Mouse (Mus musculus) bone marrow macrophage, adult 2 months (primary cell): ENCODE data around the gene Dst.

Experiments used
- CTCF ChIP-seq: IDR thresholded peaks from 2 replicates; pipeline ENCODE4 v1.5.1; 2012; ENCODE audit warnings: low read depth, mild to moderate bottlenecking, low read length, moderate library complexity
- POLR2A ChIP-seq: IDR thresholded peaks from 2 replicates; pipeline ENCODE4 v1.6.1; 2012; ENCODE audit warnings: mild to moderate bottlenecking, low read depth, low read length, borderline replicate concordance

- TF ChIP-seq CTCF: no peak
- no peak for TF ChIP-seq POLR2A
Observed at GRCm38 (mm10) chr1:34077422-34077790, 169.4 kb downstream of the Dst start.
